Mouse (Mus musculus) cerebellum, adult 2 months (tissue): ENCODE measurements around the gene Fxyd1. TPM values are rescaled to one million over a fixed set of nuclear protein-coding genes. Genes with fewer than 3 reads are reported as not detected.

Experiments
- DNase-seq, 2 experiments: peaks; one replicate each; pipeline ENCODE4 v3.0.0; 2021
- H3K27ac ChIP-seq: fragments of 200-500 bp; 2 replicates; pipeline ENCODE4 v1.5.1; 2012; ENCODE audit warnings: low read length, control low read depth, inconsistent platforms; ENCODE audit not compliant: insufficient read depth
- H3K27me3 ChIP-seq: fragments of 200-500 bp; 2 replicates; pipeline ENCODE4 v1.6.1; 2012; ENCODE audit warnings: inconsistent platforms, mild to moderate bottlenecking, low read length, moderate library complexity; ENCODE audit not compliant: control insufficient read depth, insufficient read depth
- H3K4me1 ChIP-seq: fragments of 200-500 bp; 2 replicates; pipeline ENCODE4 v1.6.1; 2011; ENCODE audit warnings: low read length; ENCODE audit not compliant: control insufficient read depth, insufficient read depth
- H3K4me3 ChIP-seq: fragments of 200-500 bp; replicated peaks from 2 replicates; pipeline ENCODE3; 2011; ENCODE audit warnings: mild to moderate bottlenecking, low read depth, low read length, control low read depth; ENCODE audit not compliant: insufficient read depth
- CTCF ChIP-seq: fragments of 200-500 bp; IDR thresholded peaks from 2 replicates; pipeline ENCODE4 v1.5.1; 2011; ENCODE audit warnings: low read depth, mild to moderate bottlenecking, control low read depth, low read length, moderate library complexity, borderline replicate concordance; ENCODE audit not compliant: insufficient read depth
- POLR2A ChIP-seq: fragments of 200-500 bp; IDR thresholded peaks from 2 replicates; pipeline ENCODE4 v1.6.1; 2011; ENCODE audit warnings: low read length, control low read depth, borderline replicate concordance; ENCODE audit not compliant: insufficient read depth
- WGBS: fragments of 180-500 bp; shearing (Covaris S2); methylation state at CpG from one replicate; pipeline ENCODE4 v1.1.7; 2018; 5-methylcytosine and 5-hydroxymethylcytosine counted together
- polyA plus RNA-seq: library from polyadenylated mRNA; depleted of rRNA; stranded (reverse); fragments of >200 nt; gene quantifications from 2 replicates; pipeline ENCODE4 v1.2.3, GENCODE M21; 2012

The Fxyd1 gene
- polyA plus RNA-seq, 1 experiment = 202 TPM

DNA sequence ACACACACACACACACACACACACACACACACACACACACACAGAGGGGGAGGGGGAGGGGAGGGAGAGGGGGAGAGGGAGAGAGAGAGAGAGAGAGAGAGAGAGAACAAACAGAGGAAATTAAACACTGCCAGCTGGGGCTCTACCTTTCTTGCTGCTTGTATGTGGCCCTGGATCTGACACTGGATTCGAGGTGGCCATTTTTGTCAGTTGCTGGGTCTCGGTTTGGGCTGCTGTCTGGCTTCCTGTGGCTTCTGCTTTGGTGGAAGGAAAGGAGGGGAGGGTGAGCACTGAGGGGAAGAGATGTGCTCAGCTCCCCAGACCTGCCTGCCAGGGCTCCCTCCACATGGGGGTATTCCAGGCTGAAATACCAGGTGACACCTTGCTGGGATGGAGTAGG, 19.3 kb downstream of the Fxyd1 start:
- TF ChIP-seq CTCF (no peak), POLR2A (no peak)
- no peak for DNase-seq
- H3K27ac ChIP-seq = no peak overlapping the region
- H3K4me3 ChIP-seq = no peak overlapping the region
- H3K27me3 ChIP-seq = peaks cover under 1% of the 10 kb centered on the region; the same call in 1 of the 2 replicates
- 56% methylated on average over 2 of the region's 2 CpGs for WGBS
- 0 out of 2 replicates have a peak, but pooled peaks cover 2% of the 10 kb centered on the region for H3K4me1 ChIP-seq

GRCm38 (mm10) chr7:31036917-31037316, 20.1 kb downstream of the Fxyd1 start:
- no peaks in the 10 kb centered on the region; the same call in 1 of the 2 replicates for H3K27me3 ChIP-seq
- 0 out of 2 replicates have a peak, but pooled peaks cover 2% of the 10 kb centered on the region for H3K4me1 ChIP-seq
- no peak for TF ChIP-seq CTCF
- TF ChIP-seq POLR2A = no peak
- no peak for DNase-seq
- H3K27ac ChIP-seq = no peak overlapping the region
- 84% methylated on average over 7 of the region's 7 CpGs for WGBS
- no peak overlapping the region for H3K4me3 ChIP-seq

DNA sequence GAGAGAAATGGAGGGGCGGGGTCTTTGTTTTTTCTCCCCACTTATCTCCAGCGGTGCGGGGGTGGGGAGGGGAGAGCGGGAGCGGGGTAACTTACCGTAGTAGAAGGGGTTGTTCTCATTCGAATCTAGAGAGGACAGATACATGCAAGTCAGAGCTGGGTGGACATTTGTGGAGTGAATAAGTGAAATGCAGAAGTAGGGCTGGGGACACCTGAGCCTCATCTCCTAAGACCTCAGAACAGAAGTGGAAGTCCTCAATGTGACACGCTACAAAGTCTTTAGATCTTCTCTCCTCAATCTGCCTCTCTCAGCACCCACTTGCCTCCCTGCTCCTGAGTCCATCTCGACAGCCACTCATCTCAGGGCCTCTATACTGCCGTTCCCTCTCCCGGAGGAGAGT, 21.7 kb downstream of the Fxyd1 start:
- no peaks in the 10 kb centered on the region for H3K27me3 ChIP-seq
- no peak overlapping the region for H3K4me3 ChIP-seq
- no peak for TF ChIP-seq POLR2A
- TF ChIP-seq CTCF = no peak
- H3K27ac ChIP-seq = no peak overlapping the region
- H3K4me1 ChIP-seq = 0 out of 2 replicates have a peak, but pooled peaks cover 2% of the 10 kb centered on the region
- WGBS = 80% methylated on average over 11 of the region's 11 CpGs
- DNase-seq = no peak

DNA sequence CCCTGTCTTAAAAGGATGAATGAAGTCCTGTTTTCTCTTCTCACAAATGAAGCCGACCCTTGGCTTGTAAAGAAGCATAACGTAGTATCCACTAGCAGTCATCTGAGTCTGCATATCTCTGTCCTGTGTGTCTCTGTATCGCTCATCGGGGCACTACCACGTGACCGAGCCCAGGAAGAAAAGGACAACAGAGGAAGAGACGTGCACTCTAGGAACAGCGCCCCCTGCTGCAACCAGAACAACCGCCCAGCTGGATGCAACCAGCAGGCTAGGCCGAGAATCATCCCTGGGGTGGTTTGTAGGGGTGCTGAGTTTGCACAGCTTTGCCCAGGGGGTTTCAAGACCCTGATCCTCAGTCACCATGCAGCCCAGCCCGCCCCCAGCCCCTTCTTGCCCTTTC, 22.2 kb downstream of the Fxyd1 start:
- Histone ChIP-seq H3K27ac (no peak overlapping the region), H3K27me3 (no peaks in the 10 kb centered on the region), H3K4me1 (0 out of 2 replicates have a peak, but pooled peaks cover 2% of the 10 kb centered on the region), H3K4me3 (no peak overlapping the region)
- WGBS = 54% methylated on average over 11 of the region's 11 CpGs
- no peak for DNase-seq
- TF ChIP-seq POLR2A = no peak

GRCm38 (mm10) chr7:31033409-31034165, 23.4 kb downstream of the Fxyd1 start:
- TF ChIP-seq CTCF (no peak), POLR2A (no peak)
- Histone ChIP-seq H3K4me1 (0 out of 2 replicates have a peak, but pooled peaks cover 2% of the 10 kb centered on the region), H3K27me3 (no peaks in the 10 kb centered on the region), H3K4me3 (no peak overlapping the region), H3K27ac (no peak overlapping the region)
- DNase-seq = no peak
- WGBS = 42% methylated on average over 9 of the region's 9 CpGs

- H3K4me3 ChIP-seq = no peak overlapping the region
- H3K27me3 ChIP-seq = no peaks in the 10 kb centered on the region
- no peak for TF ChIP-seq POLR2A
- TF ChIP-seq CTCF = no peak
- WGBS = 81% methylated on average over 7 of the region's 7 CpGs
- DNase-seq = no peak
- H3K27ac ChIP-seq = no peak overlapping the region
- H3K4me1 ChIP-seq = 0 out of 2 replicates have a peak, but pooled peaks cover 2% of the 10 kb centered on the region
Observed at GRCm38 (mm10) chr7:31031731-31032130, 25.3 kb downstream of the Fxyd1 start.

- 67% methylated on average over 2 of the region's 2 CpGs for WGBS
Observed at GRCm38 (mm10) chr7:31030717-31031116, 26.3 kb downstream of the Fxyd1 start.

DNA sequence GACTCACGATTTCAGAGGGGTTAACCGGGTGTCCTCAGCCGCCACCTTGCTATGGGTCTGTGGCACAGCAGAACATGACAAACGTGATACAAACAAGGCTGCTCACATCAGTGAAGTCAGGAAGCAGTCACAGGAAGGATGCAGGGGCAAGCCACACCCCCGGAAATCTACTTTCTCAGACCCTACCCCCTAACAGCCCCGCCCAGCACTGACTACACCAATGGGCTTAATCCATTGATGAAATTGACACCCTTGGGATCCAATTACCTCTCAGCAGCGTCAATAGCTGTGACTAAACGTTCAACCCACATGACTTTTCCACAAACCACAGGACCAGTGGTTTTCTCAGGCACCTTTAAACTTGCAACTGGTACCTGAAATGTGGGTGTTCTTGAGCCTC, 28.4 kb downstream of the Fxyd1 start:
- WGBS = 78% methylated on average over 8 of the region's 8 CpGs
- TF ChIP-seq CTCF (no peak), POLR2A (no peak)

More at GRCm38 (mm10) chr7:31030717-31031116, 26.3 kb downstream of the Fxyd1 start:
- DNase-seq = no peak
- Histone ChIP-seq H3K27me3 (no peaks in the 10 kb centered on the region), H3K27ac (no peak overlapping the region), H3K4me3 (no peak overlapping the region), H3K4me1 (0 out of 2 replicates have a peak, but pooled peaks cover 2% of the 10 kb centered on the region)
- no peak for TF ChIP-seq POLR2A
- no peak for TF ChIP-seq CTCF

More for the DNA sequence above, 28.4 kb downstream of the Fxyd1 start:
- no peaks in the 10 kb centered on the region for H3K4me1 ChIP-seq
- H3K27ac ChIP-seq = no peak overlapping the region
- H3K27me3 ChIP-seq = no peaks in the 10 kb centered on the region
- no peak overlapping the region for H3K4me3 ChIP-seq
- DNase-seq = no peak
